Mouse (Mus musculus) layer of hippocampus, adult 18-20 months (tissue): Measurements from ENCODE around the gene Atoh8. TPM values are rescaled to one million over a fixed set of nuclear protein-coding genes. Genes with fewer than 3 reads are reported as not detected.

Experiments
- DNase-seq, 2 experiments: peaks; one replicate each; pipeline ENCODE4 v3.0.0; 2022; ENCODE audit warnings: low spot score in 2 of 2
- total RNA-seq, 2 experiments: library from RNA; stranded (reverse); gene quantifications; 2 replicates each; pipeline ENCODE4 v1.2.3; 2021

Atoh8 gene
- total RNA-seq, 2 experiments from 2014 or later = 3.2 to 3.4 TPM

GRCm38 (mm10) chr6:72159861-72160395 is 75.4 kb downstream of the Atoh8 start:
- DNase-seq = no peak

DNA sequence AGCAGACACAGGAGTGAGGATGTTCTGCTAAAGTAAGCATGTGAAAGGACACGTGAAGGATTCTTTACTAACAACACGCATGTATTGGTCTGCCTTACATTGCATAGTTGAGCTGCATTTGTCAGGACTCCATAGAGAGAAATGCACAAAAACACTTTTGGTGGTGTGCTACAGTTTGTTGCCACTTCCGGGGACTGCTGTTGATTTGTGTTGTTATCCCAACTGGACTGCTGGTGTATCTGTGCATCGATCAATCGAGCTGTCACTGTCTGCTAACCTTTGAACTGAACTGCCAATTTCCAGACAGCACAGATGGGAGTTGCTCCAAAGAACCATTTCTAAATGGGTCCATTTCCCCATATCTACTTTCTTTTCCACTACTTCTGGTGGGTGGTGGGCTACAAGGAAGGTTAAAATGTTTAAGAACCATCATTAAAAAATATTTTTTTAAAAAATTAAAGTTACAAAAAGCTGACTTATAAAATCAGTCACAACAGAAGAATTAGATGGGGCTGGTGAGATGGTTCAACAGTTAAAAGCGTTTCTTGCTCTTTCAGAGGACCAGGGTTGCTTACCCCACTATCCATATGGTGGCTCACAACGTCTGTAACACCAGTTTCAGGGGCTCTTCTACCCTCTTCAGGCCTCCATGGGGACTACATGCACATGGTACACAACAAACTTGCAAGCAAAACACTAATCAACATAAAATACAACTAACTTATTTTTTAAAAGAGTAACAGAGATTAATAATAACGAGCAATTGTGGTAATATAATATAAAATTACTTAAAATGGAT is 76.2 kb downstream of the Atoh8 start:
- no peak for DNase-seq

Other genes starting within 250 kb of the Atoh8 start
- gene St3gal5, start 138.0 kb downstream of the Atoh8 start, total RNA-seq = 100 to 1,000 TPM; 105 to 108 TPM
- not detected for gene Sftpb, start 69.0 kb upstream of the Atoh8 start, total RNA-seq
- 10 to 100 TPM; 31.1 to 33.1 TPM for gene Usp39, start 109.6 kb upstream of the Atoh8 start, total RNA-seq
- gene 0610030E20Rik, start 111.7 kb upstream of the Atoh8 start, total RNA-seq = 10 to 100 TPM; 17.0 to 17.9 TPM
- 1 to 10 TPM; 8.4 to 9.2 TPM for gene Tmem150a, start 119.9 kb upstream of the Atoh8 start, total RNA-seq
- gene Rnf181, start 131.4 kb upstream of the Atoh8 start, total RNA-seq = 10 to 100 TPM; 87.5 to 89.4 TPM
- gene Vamp5, start 144.9 kb upstream of the Atoh8 start, total RNA-seq = 1 to 10 TPM; 5.8 to 8.1 TPM
- 10 to 100 TPM; 17.7 to 18.9 TPM for gene Vamp8, start 155.1 kb upstream of the Atoh8 start, total RNA-seq
- 10 to 100 TPM; 21.7 to 23.3 TPM for gene Ggcx, start 178.7 kb upstream of the Atoh8 start, total RNA-seq
- 100 to 1,000 TPM; 193 to 211 TPM for gene Mat2a, start 204.0 kb upstream of the Atoh8 start, total RNA-seq